Mouse (Mus musculus): Measurements from ENCODE around the gene Cdk14. TPM values are rescaled to one million over a fixed set of nuclear protein-coding genes. Genes with fewer than 3 reads are reported as not detected.

Gene Cdk14
- polyA plus RNA-seq, 1 experiment from 2014 or later, result 21.8 TPM

DNA sequence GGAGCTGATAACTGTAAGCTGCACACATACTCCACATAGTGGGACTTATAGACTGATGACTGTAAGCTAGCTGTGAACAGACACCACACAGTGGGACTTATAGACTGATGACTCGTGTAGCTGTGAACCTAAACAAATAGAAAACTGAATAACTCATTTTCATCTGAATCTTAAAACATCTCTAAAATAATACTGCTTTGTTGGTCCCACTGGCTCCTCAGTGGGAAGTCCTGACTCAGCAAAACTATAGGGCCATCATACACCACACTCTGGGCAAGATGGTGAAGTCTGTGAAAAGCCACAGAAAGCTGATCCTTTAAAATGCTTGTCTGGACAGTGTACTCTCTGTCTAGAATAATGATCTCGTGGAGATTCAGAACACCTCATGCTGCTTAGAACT lies 464.7 kb downstream of the Cdk14 start:
- H3K9me3 ChIP-seq (ENCODE audit: control insufficient read depth, low read length), result no peaks in the 10 kb centered on the region
- no peaks in the 10 kb centered on the region for H3K36me3 ChIP-seq (ENCODE audit: control insufficient read depth, insufficient read depth, low read length)
- 81% methylated on average over 2 of the region's 2 CpGs for WGBS
- H3K4me2 ChIP-seq (ENCODE audit: low read length), result no peak overlapping the region
- ATAC-seq (ENCODE audit: insufficient number of reproducible peaks, insufficient read depth, low FRiP score, low read depth), result no peak
- no peak overlapping the region for H3K4me3 ChIP-seq (ENCODE audit: control insufficient read depth in 1 of 2, insufficient read depth in 1 of 2, low read depth in 1 of 2, low read length in 2 of 2)
- no peak overlapping the region for H3K27ac ChIP-seq (replicated peaks in 1 of 2; ENCODE audit: control insufficient read depth in 1 of 2, insufficient read depth in 1 of 2, low read depth in 2 of 2, low read length in 2 of 2)
- no peak overlapping the region for H3K9ac ChIP-seq (ENCODE audit: low read length)
- no peaks in the 10 kb centered on the region for H3K27me3 ChIP-seq (ENCODE audit: control insufficient read depth, insufficient read depth, low read length)
- H3K4me1 ChIP-seq (ENCODE audit: control insufficient read depth in 2 of 2, insufficient read depth in 2 of 2, low read length in 2 of 2), result peaks cover 4 to 20% of the 10 kb centered on the region in 2 experiments

DNA sequence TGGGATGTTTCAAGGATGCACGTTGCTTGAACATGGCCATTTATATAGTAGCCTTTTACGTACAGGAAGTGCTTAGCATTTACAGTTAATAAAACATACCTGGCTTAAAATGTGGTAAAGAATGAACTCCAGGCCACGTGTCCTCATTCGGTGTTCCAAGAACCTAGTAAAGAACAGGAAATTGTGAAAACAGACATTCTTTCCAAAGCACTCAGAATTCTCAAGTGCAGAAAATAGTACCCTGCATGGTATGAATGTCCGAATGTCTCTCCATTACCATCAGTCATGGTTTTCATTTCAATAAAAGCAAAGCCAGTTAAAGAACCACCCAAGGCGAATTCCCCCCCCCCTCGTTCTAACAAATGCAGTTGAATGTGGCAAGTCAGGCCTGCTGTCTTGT lies 470.7 kb downstream of the Cdk14 start:
- no peaks in the 10 kb centered on the region for H3K36me3 ChIP-seq (ENCODE audit: control insufficient read depth, insufficient read depth, low read length)
- H3K9me3 ChIP-seq (ENCODE audit: control insufficient read depth, low read length), result no peaks in the 10 kb centered on the region
- WGBS, result 73% methylated on average over 7 of the region's 7 CpGs
- H3K9ac ChIP-seq (ENCODE audit: low read length), result no peak overlapping the region
- H3K4me3 ChIP-seq (ENCODE audit: control insufficient read depth in 1 of 2, insufficient read depth in 1 of 2, low read depth in 1 of 2, low read length in 2 of 2), result no peak overlapping the region
- H3K4me1 ChIP-seq (ENCODE audit: control insufficient read depth in 2 of 2, insufficient read depth in 2 of 2, low read length in 2 of 2), result peaks cover 0 to 13% of the 10 kb centered on the region in 2 experiments
- no peak overlapping the region for H3K4me2 ChIP-seq (ENCODE audit: low read length)
- ATAC-seq (ENCODE audit: insufficient number of reproducible peaks, insufficient read depth, low FRiP score, low read depth), result no peak
- no peaks in the 10 kb centered on the region for H3K27me3 ChIP-seq (ENCODE audit: control insufficient read depth, insufficient read depth, low read length)
- H3K27ac ChIP-seq (replicated peaks in 1 of 2; ENCODE audit: control insufficient read depth in 1 of 2, insufficient read depth in 1 of 2, low read depth in 2 of 2, low read length in 2 of 2), result no peak overlapping the region

DNA sequence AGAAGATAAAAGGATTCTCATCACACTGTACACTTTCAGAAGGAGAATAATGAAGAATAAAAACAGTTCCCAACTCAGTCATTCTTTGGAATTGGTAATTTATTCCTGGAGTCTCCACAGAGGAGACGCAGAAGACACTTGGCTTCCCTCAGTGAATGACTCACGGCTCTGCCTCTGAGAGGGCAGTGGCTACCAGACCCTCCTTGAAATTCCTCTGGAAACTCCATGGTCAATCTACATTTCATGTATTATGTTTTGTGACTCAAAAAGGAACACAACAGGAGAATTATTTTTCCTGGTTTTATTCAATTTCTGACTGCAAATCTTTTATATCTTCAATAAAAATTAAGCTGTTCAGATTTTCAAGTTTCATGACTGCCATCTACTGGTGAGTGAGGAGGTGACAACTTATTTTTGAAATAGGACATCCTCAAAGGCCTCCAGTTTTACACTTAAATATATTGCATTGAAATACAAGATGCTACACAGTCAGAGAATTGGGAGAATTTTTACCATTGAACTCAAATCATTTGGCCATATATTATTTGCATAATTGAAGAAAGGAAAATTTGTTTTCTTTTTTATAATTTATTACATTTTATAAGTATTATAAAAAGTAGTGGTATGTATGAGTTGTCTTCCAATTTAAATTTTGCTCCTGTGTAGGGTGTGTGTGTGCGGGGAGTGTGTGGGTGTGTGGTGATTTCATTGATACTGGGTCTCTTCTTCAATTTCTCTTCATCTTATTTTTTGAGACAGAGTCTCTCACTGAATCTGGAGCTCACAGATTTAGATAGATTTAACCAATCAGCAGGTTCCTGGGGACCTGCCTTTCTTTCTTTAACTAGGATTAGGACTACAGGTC lies 471.8 kb downstream of the Cdk14 start:
- Histone ChIP-seq H3K4me2 (ENCODE audit: low read length) (no peak overlapping the region), H3K9me3 (ENCODE audit: control insufficient read depth, low read length) (no peaks in the 10 kb centered on the region), H3K27me3 (ENCODE audit: control insufficient read depth, insufficient read depth, low read length) (no peaks in the 10 kb centered on the region), H3K27ac (replicated peaks in 1 of 2; ENCODE audit: control insufficient read depth in 1 of 2, insufficient read depth in 1 of 2, low read depth in 2 of 2, low read length in 2 of 2) (no peak overlapping the region), H3K9ac (ENCODE audit: low read length) (no peak overlapping the region), H3K4me1 (ENCODE audit: control insufficient read depth in 2 of 2, insufficient read depth in 2 of 2, low read length in 2 of 2) (peaks cover 0 to 13% of the 10 kb centered on the region in 2 experiments), H3K36me3 (ENCODE audit: control insufficient read depth, insufficient read depth, low read length) (no peaks in the 10 kb centered on the region), H3K4me3 (ENCODE audit: control insufficient read depth in 1 of 2, insufficient read depth in 1 of 2, low read depth in 1 of 2, low read length in 2 of 2) (no peak overlapping the region)
- WGBS, result 57% methylated on average over 3 of the region's 3 CpGs
- no peak for ATAC-seq (ENCODE audit: insufficient number of reproducible peaks, insufficient read depth, low FRiP score, low read depth)

DNA sequence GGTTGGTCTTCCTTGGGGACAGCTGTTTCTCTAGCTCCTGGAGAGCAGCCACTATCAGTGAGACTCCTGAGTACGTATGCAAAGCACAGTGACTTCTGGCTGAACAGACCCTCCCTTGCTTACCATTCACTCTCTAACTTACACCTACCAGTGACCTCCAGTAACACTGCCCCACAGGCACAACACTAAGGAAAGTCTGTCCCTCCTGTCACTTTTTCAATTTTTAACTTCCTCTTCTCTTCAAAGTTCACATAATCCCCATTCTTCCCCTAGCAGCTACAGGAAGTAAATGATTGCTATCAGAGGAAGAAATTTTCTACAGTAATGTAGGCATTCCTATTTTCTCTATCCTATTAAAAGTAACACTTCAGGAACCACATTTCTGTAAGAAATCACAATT lies 485.0 kb downstream of the Cdk14 start:
- H3K36me3 ChIP-seq (ENCODE audit: control insufficient read depth, insufficient read depth, low read length), result no peaks in the 10 kb centered on the region
- H3K27me3 ChIP-seq (ENCODE audit: control insufficient read depth, insufficient read depth, low read length), result no peaks in the 10 kb centered on the region
- H3K4me3 ChIP-seq (ENCODE audit: control insufficient read depth in 1 of 2, insufficient read depth in 1 of 2, low read depth in 1 of 2, low read length in 2 of 2), result no peak overlapping the region
- H3K9me3 ChIP-seq (ENCODE audit: control insufficient read depth, low read length), result no peaks in the 10 kb centered on the region
- H3K4me1 ChIP-seq (ENCODE audit: control insufficient read depth in 2 of 2, insufficient read depth in 2 of 2, low read length in 2 of 2), result peaks cover 3 to 4% of the 10 kb centered on the region in 2 experiments; a peak in 2 of 4 replicates
- 45% methylated on average over 1 of the region's 1 CpGs for WGBS
- H3K27ac ChIP-seq (replicated peaks in 1 of 2; ENCODE audit: control insufficient read depth in 1 of 2, insufficient read depth in 1 of 2, low read depth in 2 of 2, low read length in 2 of 2), result no peak overlapping the region
- no peak overlapping the region for H3K4me2 ChIP-seq (ENCODE audit: low read length)
- no peak overlapping the region for H3K9ac ChIP-seq (ENCODE audit: low read length)
- ATAC-seq (ENCODE audit: insufficient number of reproducible peaks, insufficient read depth, low FRiP score, low read depth), result no peak

DNA sequence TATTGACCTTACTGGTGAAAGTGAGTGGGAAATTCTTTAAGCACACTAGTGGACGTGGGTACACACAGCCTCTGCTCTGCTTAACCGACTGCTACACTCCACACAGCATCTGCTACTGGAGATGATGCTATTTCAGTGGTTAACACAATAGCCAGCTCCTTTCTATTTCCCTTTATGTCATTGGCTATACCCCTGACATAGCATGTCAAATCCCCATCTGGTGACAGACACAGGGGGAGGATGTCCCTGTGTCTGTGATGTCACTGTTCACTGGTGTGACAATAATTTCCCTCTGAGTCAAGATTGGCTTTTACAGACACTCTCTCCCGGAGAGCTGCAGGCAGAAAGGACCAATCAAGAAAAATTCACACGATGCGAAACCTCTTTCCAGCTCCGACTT lies 485.6 kb downstream of the Cdk14 start:
- WGBS, result 85% methylated on average over 6 of the region's 6 CpGs
- no peak for ATAC-seq (ENCODE audit: insufficient number of reproducible peaks, insufficient read depth, low FRiP score, low read depth)

DNA sequence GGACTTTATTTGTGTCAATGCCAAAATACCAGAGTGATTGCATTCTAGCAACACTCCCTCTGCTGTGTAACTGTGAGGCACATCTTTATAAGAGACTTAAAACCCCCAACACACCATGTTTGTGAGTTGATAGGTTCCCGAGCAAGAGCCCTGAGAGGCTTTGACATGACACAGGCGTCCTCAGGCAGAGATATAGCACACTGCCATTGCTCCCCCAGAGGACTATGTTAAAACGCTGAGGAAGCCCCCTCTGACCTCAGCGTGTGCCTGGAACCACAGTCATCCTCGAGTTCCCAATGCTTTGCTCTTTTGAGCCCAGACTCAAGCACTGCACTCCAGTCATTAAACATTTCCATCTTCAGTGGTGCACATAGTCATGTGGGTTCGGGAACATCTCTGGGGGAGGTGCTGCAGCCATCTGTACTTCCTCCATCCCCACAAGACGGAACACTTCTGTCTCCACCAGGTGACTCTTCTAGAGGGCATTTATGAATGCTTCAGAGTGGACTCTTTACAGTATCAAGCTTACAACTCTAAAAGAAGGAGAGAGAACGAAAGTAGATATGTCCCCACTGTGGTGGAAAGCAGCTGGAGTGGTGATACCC lies 488.5 kb downstream of the Cdk14 start:
- Histone ChIP-seq H3K9ac (ENCODE audit: low read length) (no peak overlapping the region), H3K4me3 (ENCODE audit: control insufficient read depth in 1 of 2, insufficient read depth in 1 of 2, low read depth in 1 of 2, low read length in 2 of 2) (no peak overlapping the region), H3K27me3 (ENCODE audit: control insufficient read depth, insufficient read depth, low read length) (no peaks in the 10 kb centered on the region), H3K9me3 (ENCODE audit: control insufficient read depth, low read length) (no peaks in the 10 kb centered on the region), H3K27ac (replicated peaks in 1 of 2; ENCODE audit: control insufficient read depth in 1 of 2, insufficient read depth in 1 of 2, low read depth in 2 of 2, low read length in 2 of 2) (no peak overlapping the region), H3K4me1 (ENCODE audit: control insufficient read depth in 2 of 2, insufficient read depth in 2 of 2, low read length in 2 of 2) (peaks cover 3 to 4% of the 10 kb centered on the region in 2 experiments; a peak in 2 of 4 replicates), H3K4me2 (ENCODE audit: low read length) (no peak overlapping the region), H3K36me3 (ENCODE audit: control insufficient read depth, insufficient read depth, low read length) (no peaks in the 10 kb centered on the region)
- ATAC-seq (ENCODE audit: insufficient number of reproducible peaks, insufficient read depth, low FRiP score, low read depth), result no peak
- WGBS, result 33% methylated on average over 8 of the region's 8 CpGs

More for the DNA sequence above, 485.6 kb downstream of the Cdk14 start:
- Histone ChIP-seq H3K4me3 (ENCODE audit: control insufficient read depth in 1 of 2, insufficient read depth in 1 of 2, low read depth in 1 of 2, low read length in 2 of 2) (no peak overlapping the region), H3K4me1 (ENCODE audit: control insufficient read depth in 2 of 2, insufficient read depth in 2 of 2, low read length in 2 of 2) (peaks cover 3 to 4% of the 10 kb centered on the region in 2 experiments; a peak in 2 of 4 replicates), H3K27me3 (ENCODE audit: control insufficient read depth, insufficient read depth, low read length) (no peaks in the 10 kb centered on the region), H3K9ac (ENCODE audit: low read length) (no peak overlapping the region), H3K27ac (replicated peaks in 1 of 2; ENCODE audit: control insufficient read depth in 1 of 2, insufficient read depth in 1 of 2, low read depth in 2 of 2, low read length in 2 of 2) (no peak overlapping the region), H3K9me3 (ENCODE audit: control insufficient read depth, low read length) (no peaks in the 10 kb centered on the region), H3K36me3 (ENCODE audit: control insufficient read depth, insufficient read depth, low read length) (no peaks in the 10 kb centered on the region), H3K4me2 (ENCODE audit: low read length) (no peak overlapping the region)

DNA sequence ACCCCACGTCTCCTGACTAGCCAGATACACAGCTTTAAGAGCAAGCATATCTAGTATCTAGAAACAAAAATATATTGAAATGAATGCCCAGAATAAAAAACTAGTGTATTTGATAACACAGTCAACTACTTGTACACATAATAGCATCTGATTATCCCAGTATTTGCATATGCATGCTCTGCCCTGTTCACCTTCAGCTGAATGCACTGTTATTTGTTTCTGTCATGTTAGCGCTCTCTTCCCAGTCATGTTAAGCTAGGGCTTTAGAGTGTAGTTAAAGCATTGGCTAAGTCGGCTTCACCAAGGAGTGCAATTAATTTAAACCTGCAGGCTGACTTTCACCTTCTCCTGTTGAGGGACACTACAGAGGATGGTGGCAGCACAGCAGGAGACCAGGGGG lies 490.5 kb downstream of the Cdk14 start:
- H3K4me1 ChIP-seq (ENCODE audit: control insufficient read depth in 2 of 2, insufficient read depth in 2 of 2, low read length in 2 of 2), result peaks cover 3 to 4% of the 10 kb centered on the region in 2 experiments; a peak in 2 of 4 replicates
- no peaks in the 10 kb centered on the region for H3K27me3 ChIP-seq (ENCODE audit: control insufficient read depth, insufficient read depth, low read length)
- no peak overlapping the region for H3K4me2 ChIP-seq (ENCODE audit: low read length)
- H3K9ac ChIP-seq (ENCODE audit: low read length), result no peak overlapping the region
- 77% methylated on average over 3 of the region's 3 CpGs for WGBS
- no peak for ATAC-seq (ENCODE audit: insufficient number of reproducible peaks, insufficient read depth, low FRiP score, low read depth)
- no peaks in the 10 kb centered on the region for H3K9me3 ChIP-seq (ENCODE audit: control insufficient read depth, low read length)
- H3K36me3 ChIP-seq (ENCODE audit: control insufficient read depth, insufficient read depth, low read length), result no peaks in the 10 kb centered on the region
- no peak overlapping the region for H3K4me3 ChIP-seq (ENCODE audit: control insufficient read depth in 1 of 2, insufficient read depth in 1 of 2, low read depth in 1 of 2, low read length in 2 of 2)
- H3K27ac ChIP-seq (replicated peaks in 1 of 2; ENCODE audit: control insufficient read depth in 1 of 2, insufficient read depth in 1 of 2, low read depth in 2 of 2, low read length in 2 of 2), result no peak overlapping the region

Measured in heart, embryonic 14.5 days (tissue).